Mouse (Mus musculus) MEL (cell line): Measurements from ENCODE around the gene Ppp2r3c. TPM values are rescaled to one million over a fixed set of nuclear protein-coding genes. Genes with fewer than 3 reads are reported as not detected.
A peak's percentile ranks its signal among the peaks of the same experiment; 100 is the strongest.
"Not testable (repeated sequence)": the region's sequence is repeated elsewhere in the genome, so short reads cannot be mapped to it uniquely, and the experiment has no call there.

Experiments used
- DNase-seq: peaks from one replicate; pipeline ENCODE4 v3.0.0; 2011; ENCODE audit warnings: low read depth, low spot score
- H3K27ac ChIP-seq: 2 replicates; pipeline ENCODE4 v1.5.1; 2012; ENCODE audit warnings: low read depth, mild to moderate bottlenecking, control low read depth, low read length, moderate library complexity; ENCODE audit not compliant: control insufficient read depth
- H3K27me3 ChIP-seq, 2 experiments: fragments of 150-350 bp in 1 of 2; sonication (generic) in 1 of 2; 2 replicates each; pipeline ENCODE4 v1.6.1; 2012; ENCODE audit warnings: low read length in 2 of 2, mild to moderate bottlenecking in 2 of 2, improper control_type of control experiment in 1 of 2, moderate library complexity in 1 of 2; ENCODE audit not compliant: insufficient read depth in 2 of 2, control insufficient read depth in 1 of 2
- H3K36me3 ChIP-seq, 2 experiments: 2 replicates each; pipeline ENCODE4 v1.6.1; 2012 to 2014; ENCODE audit warnings: low read length in 2 of 2, improper control_type of control experiment in 1 of 2, inconsistent platforms in 1 of 2, mild to moderate bottlenecking in 1 of 2; ENCODE audit not compliant: insufficient read depth in 2 of 2, control insufficient read depth in 1 of 2
- H3K4me1 ChIP-seq, 2 experiments: fragments of 150-350 bp in 1 of 2; sonication (generic) in 1 of 2; 2 replicates each; pipeline ENCODE4 v1.6.1; 2012; ENCODE audit warnings: low read length in 2 of 2, improper control_type of control experiment in 1 of 2, mild to moderate bottlenecking in 1 of 2; ENCODE audit not compliant: insufficient read depth in 2 of 2, control insufficient read depth in 1 of 2
- H3K4me3 ChIP-seq, 2 experiments: fragments of 150-350 bp in 1 of 2; sonication (generic) in 1 of 2; 2 replicates each; pipeline ENCODE4 v1.5.1; 2012; ENCODE audit warnings: low read depth in 2 of 2, low read length in 2 of 2, mild to moderate bottlenecking in 2 of 2, moderate library complexity in 2 of 2, control low read depth in 1 of 2, improper control_type of control experiment in 1 of 2; ENCODE audit not compliant: control insufficient read depth in 1 of 2, insufficient read depth in 1 of 2
- H3K79me2 ChIP-seq: 2 replicates; pipeline ENCODE4 v1.6.1; 2012; ENCODE audit warnings: mild to moderate bottlenecking, low read length, moderate library complexity; ENCODE audit not compliant: control insufficient read depth, poor library complexity, insufficient read depth
- H3K9ac ChIP-seq: 2 replicates; pipeline ENCODE4 v1.6.1; 2012; ENCODE audit warnings: low read depth, mild to moderate bottlenecking, control low read depth, low read length, moderate library complexity; ENCODE audit not compliant: control insufficient read depth, poor library complexity, severe bottlenecking
- H3K9me3 ChIP-seq: fragments of 150-350 bp; sonication (generic); replicated peaks from 2 replicates; pipeline ENCODE4 v1.6.1; 2012; ENCODE audit warnings: mild to moderate bottlenecking, low read length, improper control_type of control experiment, moderate library complexity; ENCODE audit not compliant: insufficient read depth
- BHLHE40 ChIP-seq: IDR thresholded peaks from 2 replicates; pipeline ENCODE4 v1.6.1; 2012; ENCODE audit warnings: low read depth, mild to moderate bottlenecking, inconsistent platforms, low read length, improper control_type of control experiment, borderline replicate concordance
- E2F4 ChIP-seq: IDR thresholded peaks from 2 replicates; pipeline ENCODE4 v1.6.1; 2011; ENCODE audit warnings: low read depth, low read length, improper control_type of control experiment, borderline replicate concordance
- EP300 ChIP-seq, 2 experiments: IDR thresholded peaks; 2 replicates each; pipeline ENCODE4 v1.6.1; 2011; ENCODE audit warnings: improper control_type of control experiment in 2 of 2, low read length in 2 of 2, low read depth in 1 of 2, mild to moderate bottlenecking in 1 of 2
- ETS1 ChIP-seq: IDR thresholded peaks from 2 replicates; pipeline ENCODE4 v1.6.1; 2012; ENCODE audit warnings: low read depth, mild to moderate bottlenecking, inconsistent platforms, low read length, improper control_type of control experiment, moderate library complexity
- GATA1 ChIP-seq: IDR thresholded peaks from 2 replicates; pipeline ENCODE4 v1.6.1; 2011; ENCODE audit warnings: low read depth, low read length, improper control_type of control experiment
- MYB ChIP-seq: IDR thresholded peaks from 2 replicates; pipeline ENCODE4 v1.6.1; 2011; ENCODE audit warnings: mild to moderate bottlenecking, low read depth, low read length, improper control_type of control experiment
- SIN3A ChIP-seq: IDR thresholded peaks from 2 replicates; pipeline ENCODE4 v1.6.1; 2012; ENCODE audit warnings: low read length, improper control_type of control experiment, inconsistent platforms
- USF1 ChIP-seq: IDR thresholded peaks from 2 replicates; pipeline ENCODE4 v1.6.1; 2014; ENCODE audit warnings: low read depth, mild to moderate bottlenecking, inconsistent platforms, low read length, improper control_type of control experiment, moderate library complexity
- ZNF384 ChIP-seq: IDR thresholded peaks from 2 replicates; pipeline ENCODE4 v1.6.1; 2012; ENCODE audit warnings: low read depth, mild to moderate bottlenecking, inconsistent platforms, low read length, improper control_type of control experiment
- polyA plus RNA-seq, 2 experiments: library from polyadenylated mRNA; stranded (reverse) in 1 of 2; unstranded in 1 of 2; fragments of >175 nt in 1 of 2; fragments of >200 nt in 1 of 2; gene quantifications; 2 replicates each; pipeline versions ENCODE4 v1.2.1 to v1.2.4; 2012; ENCODE audit warnings: low replicate concordance in 2 of 2, low read depth in 1 of 2; ENCODE audit not compliant: insufficient read length in 2 of 2, insufficient read depth in 1 of 2, missing spikeins in 1 of 2
- total RNA-seq: library from RNA; depleted of rRNA; stranded (reverse); fragments of 300-350 nt; gene quantifications from 2 replicates; pipeline ENCODE4 v1.2.3, GENCODE M21; 2012

The Ppp2r3c gene
- total and polyA plus RNA-seq, 3 experiments: 12.3 to 12.6 TPM; not detected in 1

DNA sequence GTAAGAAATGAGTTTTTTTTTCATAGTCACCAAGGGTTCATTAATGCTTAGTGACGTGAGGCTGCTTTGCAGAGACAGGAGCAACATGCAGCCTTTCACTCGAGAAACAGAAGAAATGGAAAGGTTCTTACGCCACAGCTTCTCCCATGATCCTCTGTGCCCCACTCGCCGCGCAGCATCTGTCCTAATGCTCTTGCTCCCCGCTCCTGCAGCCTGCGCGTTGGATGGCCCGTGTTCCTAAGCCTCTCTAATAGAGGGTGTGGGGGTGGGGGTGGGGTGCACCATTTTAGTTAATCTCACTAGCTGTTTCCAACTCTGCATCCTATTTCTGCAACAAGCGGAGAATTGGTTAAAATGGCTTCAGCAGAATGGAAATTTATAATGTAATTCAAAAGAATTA, 41.2 kb upstream of the Ppp2r3c start:
- DNase-seq: no peak
- Histone ChIP-seq H3K9ac (no peak overlapping the region), H3K4me1 (peaks cover 16 to 21% of the 10 kb centered on the region in 2 experiments), H3K36me3 (peaks cover 0 to 28% of the 10 kb centered on the region in 2 experiments; a peak in 3 of 4 replicates), H3K27ac (peak overlapping the region; percentile 27), H3K4me3 (peak overlapping the region in 1 of 2 experiments; percentile 16; a peak in 1 of 4 replicates), H3K79me2 (0 out of 2 replicates have a peak, but pooled peaks cover 1% of the 10 kb centered on the region), H3K27me3 (no peaks in the 10 kb centered on the region), H3K9me3 (no peaks in the 10 kb centered on the region)
- TF ChIP-seq E2F4 (no peak), USF1 (no peak)

DNA sequence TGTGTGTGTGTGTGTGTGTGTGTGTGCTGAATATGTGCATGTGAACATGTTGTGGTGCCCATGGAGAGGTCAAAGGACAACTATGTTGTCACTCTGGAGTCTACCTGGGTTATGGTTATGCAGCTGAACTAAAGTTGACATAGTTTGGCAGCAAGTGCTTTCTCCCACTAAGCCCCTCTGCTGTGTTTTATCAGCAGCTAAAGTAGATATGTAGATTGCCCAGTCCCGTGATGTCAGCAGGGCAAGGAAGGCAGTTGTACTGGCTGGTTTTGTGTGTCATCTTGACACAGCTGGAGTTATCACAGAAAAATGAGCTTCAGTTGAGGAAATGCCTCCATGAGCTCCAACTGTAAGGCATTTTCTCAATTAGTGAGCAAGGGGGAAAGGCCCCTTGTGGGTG, 40.2 kb upstream of the Ppp2r3c start:
- 0 out of 2 replicates have a peak overlapping the region, but pooled peaks have one; percentile 17 for H3K9ac ChIP-seq
- DNase-seq: peak; percentile 66
- peaks cover 0 to 19% of the 10 kb centered on the region in 2 experiments for H3K36me3 ChIP-seq
- peak overlapping the region; percentile 79 for H3K27ac ChIP-seq
- TF ChIP-seq BHLHE40 (peak; percentile 73; the same call in 1 of the 2 replicates), GATA1 (peak; percentile 64), USF1 (peak; percentile 51; the same call in 1 of the 2 replicates), MYB (0 out of 2 replicates have a peak, but pooled peaks have one; percentile 33), ETS1 (peak; percentile 87), EP300 (IDR thresholded peaks at IDR 0.05; ENCODE audit: low read depth in 1 of 2, low read length in 2 of 2) (peak; percentile 56 to 58; a peak in 3 of 4 replicates), SIN3A (peak; percentile 49; the same call in 1 of the 2 replicates)
- H3K4me1 ChIP-seq: peaks cover 15 to 17% of the 10 kb centered on the region in 2 experiments
- H3K27me3 ChIP-seq, H3K9me3 ChIP-seq, H3K79me2 ChIP-seq, H3K4me3 ChIP-seq: not testable (repeated sequence)

DNA sequence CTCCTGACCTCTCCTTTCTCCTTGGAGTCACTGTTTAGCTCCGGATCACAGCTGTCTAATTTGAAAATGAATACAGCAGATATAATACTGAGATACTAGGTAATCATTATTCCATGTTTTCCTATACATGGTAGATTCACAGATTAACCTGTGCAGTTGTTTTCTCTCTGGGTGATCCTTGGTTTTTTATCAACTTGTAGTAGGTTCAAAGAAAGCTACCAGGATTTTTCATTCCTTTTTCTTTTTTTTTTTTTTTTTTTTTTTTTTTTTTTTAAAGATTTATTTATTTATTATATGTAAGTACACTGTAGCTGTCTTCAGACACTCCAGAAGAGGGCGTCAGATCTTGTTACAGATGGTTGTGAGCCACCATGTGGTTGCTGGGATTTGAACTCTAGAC, 35.7 kb upstream of the Ppp2r3c start:
- TF ChIP-seq ZNF384: 0 out of 2 replicates have a peak, but pooled peaks have one; percentile 52
- TF ChIP-seq, all 39 proteins: peak for 1; not testable (repeated sequence) for 38
- not testable (repeated sequence) for H3K9ac ChIP-seq, H3K79me2 ChIP-seq, H3K4me1 ChIP-seq, H3K27ac ChIP-seq, H3K36me3 ChIP-seq, H3K4me3 ChIP-seq, H3K9me3 ChIP-seq, DNase-seq, H3K27me3 ChIP-seq
